Mouse (Mus musculus) hindbrain, embryonic 10.5 days (tissue): ENCODE measurements around the gene Olfr718-ps1. TPM values are rescaled to one million over a fixed set of nuclear protein-coding genes. Genes with fewer than 3 reads are reported as not detected.

Experiments
- DNase-seq: peaks from one replicate; pipeline ENCODE4 v3.0.0-alpha.2; 2017; ENCODE audit warnings: low spot score
- H3K27ac ChIP-seq: fragments of 300-500 bp; sonication (generic); 2 replicates; pipeline ENCODE4 v1.5.1; 2016; ENCODE audit warnings: mild to moderate bottlenecking, moderate library complexity
- H3K27me3 ChIP-seq: fragments of 300-500 bp; sonication (generic); 2 replicates; pipeline ENCODE4 v1.6.1; 2016; ENCODE audit warnings: mild to moderate bottlenecking; ENCODE audit not compliant: poor library complexity, insufficient read depth, severe bottlenecking
- H3K36me3 ChIP-seq: fragments of 300-500 bp; sonication (generic); 2 replicates; pipeline ENCODE4 v1.6.1; 2016; ENCODE audit warnings: mild to moderate bottlenecking, moderate library complexity
- H3K4me1 ChIP-seq: fragments of 300-500 bp; sonication (generic); replicated peaks from 2 replicates; pipeline ENCODE4 v1.6.1; 2016; ENCODE audit warnings: mild to moderate bottlenecking
- H3K4me3 ChIP-seq: fragments of 300-500 bp; sonication (generic); 2 replicates; pipeline ENCODE4 v1.5.1; 2016; ENCODE audit warnings: mild to moderate bottlenecking, moderate library complexity
- H3K9me3 ChIP-seq: fragments of 300-500 bp; sonication (generic); 2 replicates; pipeline ENCODE4 v1.6.1; 2016; ENCODE audit warnings: mild to moderate bottlenecking, moderate library complexity
- WGBS: fragments of 180-500 bp; shearing (Covaris S2); methylation state at CpG from one replicate; pipeline ENCODE4 v1.1.7; 2016; 5-methylcytosine and 5-hydroxymethylcytosine counted together
- polyA plus RNA-seq: library from polyadenylated mRNA; unstranded; fragments of >200 nt; fragmentation: Nextera tagmentation; extraction: Ambion mirVana; gene quantifications from 2 replicates; pipeline ENCODE4 v1.2.1, GENCODE M21; 2016

Gene Olfr718-ps1
- polyA plus RNA-seq, 1 experiment from 2014 or later: 0.08 TPM

GRCm38 (mm10) chr5:143125601-143126000, 21.8 kb downstream of the Olfr718-ps1 start:
- Histone ChIP-seq H3K27me3 (no peaks in the 10 kb centered on the region), H3K4me1 (peaks cover 14% of the 10 kb centered on the region), H3K4me3 (no peak overlapping the region), H3K36me3 (no peaks in the 10 kb centered on the region), H3K9me3 (peaks cover 10% of the 10 kb centered on the region), H3K27ac (peak overlapping the region; percentile 40; the same call in 1 of the 2 replicates)
- DNase-seq: no peak
- 39% methylated on average over 7 of the region's 7 CpGs for WGBS

GRCm38 (mm10) chr5:143124805-143125378, 22.5 kb downstream of the Olfr718-ps1 start:
- H3K36me3 ChIP-seq: no peaks in the 10 kb centered on the region
- no peaks in the 10 kb centered on the region for H3K27me3 ChIP-seq
- no peak overlapping the region for H3K27ac ChIP-seq
- peaks cover 5% of the 10 kb centered on the region for H3K9me3 ChIP-seq
- DNase-seq: no peak
- peaks cover 14% of the 10 kb centered on the region for H3K4me1 ChIP-seq
- WGBS: 75% methylated on average over 4 of the region's 4 CpGs
- no peak overlapping the region for H3K4me3 ChIP-seq

- Histone ChIP-seq H3K4me3 (no peak overlapping the region), H3K36me3 (no peaks in the 10 kb centered on the region), H3K27me3 (no peaks in the 10 kb centered on the region), H3K4me1 (peaks cover 14% of the 10 kb centered on the region), H3K9me3 (0 out of 2 replicates have a peak, but pooled peaks cover 1% of the 10 kb centered on the region), H3K27ac (no peak overlapping the region)
- no peak for DNase-seq
- WGBS: 33% methylated on average over 1 of the region's 1 CpGs
Measured at GRCm38 (mm10) chr5:143122673-143123072, 24.7 kb downstream of the Olfr718-ps1 start.

- H3K4me1 ChIP-seq: peaks cover 14% of the 10 kb centered on the region
- H3K9me3 ChIP-seq: 0 out of 2 replicates have a peak, but pooled peaks cover 4% of the 10 kb centered on the region
- no peaks in the 10 kb centered on the region for H3K27me3 ChIP-seq
- no peak overlapping the region for H3K4me3 ChIP-seq
- 84% methylated on average over 8 of the region's 8 CpGs for WGBS
- no peak overlapping the region for H3K27ac ChIP-seq
- no peak for DNase-seq
- H3K36me3 ChIP-seq: no peaks in the 10 kb centered on the region
Measured at GRCm38 (mm10) chr5:143122125-143122524, 25.3 kb downstream of the Olfr718-ps1 start.

- Histone ChIP-seq H3K27ac (peak within 1 kb of the TSS; percentile 97), H3K9me3 (0 out of 2 replicates have a peak, but pooled peaks cover 2% of the 10 kb centered on the region), H3K36me3 (peaks cover 10% of the 10 kb centered on the region; the same call in 1 of the 2 replicates), H3K4me1 (peaks cover 25% of the 10 kb centered on the region), H3K4me3 (peak within 1 kb of the TSS; percentile 91), H3K27me3 (no peaks in the 10 kb centered on the region)
- DNase-seq: peak; percentile 92
- WGBS: 1% methylated on average over 110 of the region's 110 CpGs
Measured at GRCm38 (mm10) chr5:143112281-143113246, 34.8 kb downstream of the Olfr718-ps1 start, which contains the start of gene Rnf216. TSS of gene Rnf216 (minus strand) at chr5:143112994.

GRCm38 (mm10) chr5:143106842-143107241, 40.5 kb downstream of the Olfr718-ps1 start:
- WGBS: 90% methylated on average over 3 of the region's 3 CpGs
- Histone ChIP-seq H3K27ac (no peak overlapping the region), H3K36me3 (peaks cover 10% of the 10 kb centered on the region; the same call in 1 of the 2 replicates), H3K9me3 (no peaks in the 10 kb centered on the region), H3K4me1 (peaks cover 16% of the 10 kb centered on the region), H3K27me3 (no peaks in the 10 kb centered on the region), H3K4me3 (no peak overlapping the region)
- DNase-seq: no peak

GRCm38 (mm10) chr5:143103231-143103630, 44.1 kb downstream of the Olfr718-ps1 start:
- Histone ChIP-seq H3K27me3 (no peaks in the 10 kb centered on the region), H3K4me3 (no peak overlapping the region), H3K4me1 (no peaks in the 10 kb centered on the region; the same call in 1 of the 2 replicates), H3K36me3 (no peaks in the 10 kb centered on the region), H3K9me3 (no peaks in the 10 kb centered on the region), H3K27ac (no peak overlapping the region)
- 90% methylated on average over 2 of the region's 2 CpGs for WGBS
- DNase-seq: no peak

- H3K4me1 ChIP-seq: no peaks in the 10 kb centered on the region; the same call in 1 of the 2 replicates
- H3K36me3 ChIP-seq: 0 out of 2 replicates have a peak, but pooled peaks cover 7% of the 10 kb centered on the region
- no peaks in the 10 kb centered on the region for H3K9me3 ChIP-seq
- H3K27ac ChIP-seq: no peak overlapping the region
- no peaks in the 10 kb centered on the region for H3K27me3 ChIP-seq
- H3K4me3 ChIP-seq: no peak overlapping the region
- no peak for DNase-seq
- WGBS: 93% methylated on average over 1 of the region's 1 CpGs
Measured at GRCm38 (mm10) chr5:143101626-143102025, 45.8 kb downstream of the Olfr718-ps1 start.

GRCm38 (mm10) chr5:143095256-143095655, 52.1 kb downstream of the Olfr718-ps1 start:
- Histone ChIP-seq H3K27me3 (no peaks in the 10 kb centered on the region), H3K4me3 (no peak overlapping the region), H3K27ac (no peak overlapping the region), H3K4me1 (0 out of 2 replicates have a peak, but pooled peaks cover 4% of the 10 kb centered on the region), H3K9me3 (no peaks in the 10 kb centered on the region), H3K36me3 (peaks cover 58% of the 10 kb centered on the region)
- no peak for DNase-seq
- WGBS: 92% methylated on average over 7 of the region's 7 CpGs

GRCm38 (mm10) chr5:143092891-143093290, 54.5 kb downstream of the Olfr718-ps1 start:
- Histone ChIP-seq H3K9me3 (no peaks in the 10 kb centered on the region), H3K4me3 (no peak overlapping the region), H3K27me3 (no peaks in the 10 kb centered on the region), H3K27ac (no peak overlapping the region), H3K36me3 (peaks cover 81% of the 10 kb centered on the region), H3K4me1 (0 out of 2 replicates have a peak, but pooled peaks cover 4% of the 10 kb centered on the region)
- 78% methylated on average over 3 of the region's 3 CpGs for WGBS
- DNase-seq: no peak

GRCm38 (mm10) chr5:143084898-143085297, 62.5 kb downstream of the Olfr718-ps1 start:
- no peaks in the 10 kb centered on the region for H3K4me1 ChIP-seq
- WGBS: 71% methylated on average over 4 of the region's 4 CpGs
- H3K27ac ChIP-seq: no peak overlapping the region
- H3K4me3 ChIP-seq: no peak overlapping the region
- peaks cover 96% of the 10 kb centered on the region for H3K36me3 ChIP-seq
- DNase-seq: peak; percentile 27
- H3K27me3 ChIP-seq: no peaks in the 10 kb centered on the region
- no peaks in the 10 kb centered on the region for H3K9me3 ChIP-seq
